Mouse (Mus musculus): ENCODE data around the gene Enpep. TPM values are rescaled to one million over a fixed set of nuclear protein-coding genes. Genes with fewer than 3 reads are reported as not detected.
A peak's percentile ranks its signal among the peaks of the same experiment; 100 is the strongest.

Enpep gene
- polyA plus RNA-seq, 1 experiment from 2014 or later = 15.5 TPM

GRCm38 (mm10) chr3:129221380-129222260, 110.9 kb downstream of the Enpep start:
- H3K9ac ChIP-seq = peak overlapping the region; percentile 64
- H3K4me3 ChIP-seq = peak overlapping the region; percentile 32
- 4% methylated on average over 25 of the region's 27 CpGs for WGBS
- no peaks in the 10 kb centered on the region for H3K9me3 ChIP-seq (replicated peaks)
- peaks cover 12% of the 10 kb centered on the region for H3K4me1 ChIP-seq (replicated peaks)
- ATAC-seq (ENCODE audit: insufficient number of reproducible peaks, low FRiP score) = no peak
- peak overlapping the region; percentile 36; the same call in 1 of the 2 replicates for H3K27ac ChIP-seq (ENCODE audit: poor library complexity, severe bottlenecking)
- peak overlapping the region; percentile 60 for H3K4me2 ChIP-seq
- H3K36me3 ChIP-seq = no peaks in the 10 kb centered on the region
- peaks cover 52% of the 10 kb centered on the region for H3K27me3 ChIP-seq (replicated peaks)

- Histone ChIP-seq H3K4me2 (peak overlapping the region; percentile 60), H3K27ac (ENCODE audit: poor library complexity, severe bottlenecking) (peak overlapping the region; percentile 36; the same call in 1 of the 2 replicates), H3K4me3 (peak overlapping the region; percentile 27), H3K4me1 (replicated peaks) (peaks cover 13% of the 10 kb centered on the region), H3K27me3 (replicated peaks) (peaks cover 48% of the 10 kb centered on the region), H3K36me3 (no peaks in the 10 kb centered on the region), H3K9me3 (replicated peaks) (no peaks in the 10 kb centered on the region), H3K9ac (peak overlapping the region; percentile 64)
- WGBS = 6% methylated on average over 24 of the region's 24 CpGs
- no peak for ATAC-seq (ENCODE audit: insufficient number of reproducible peaks, low FRiP score)
Measured at GRCm38 (mm10) chr3:129220681-129221379, 111.7 kb downstream of the Enpep start.

- peak overlapping the region; percentile 60 for H3K4me2 ChIP-seq
- H3K36me3 ChIP-seq = no peaks in the 10 kb centered on the region
- peak overlapping the region; percentile 27 for H3K4me3 ChIP-seq
- H3K4me1 ChIP-seq (replicated peaks) = peaks cover 17% of the 10 kb centered on the region
- H3K9me3 ChIP-seq (replicated peaks) = no peaks in the 10 kb centered on the region
- 8% methylated on average over 7 of the region's 7 CpGs for WGBS
- H3K27ac ChIP-seq (ENCODE audit: poor library complexity, severe bottlenecking) = peak overlapping the region; percentile 36; the same call in 1 of the 2 replicates
- H3K27me3 ChIP-seq (replicated peaks) = peaks cover 48% of the 10 kb centered on the region
- H3K9ac ChIP-seq = peak overlapping the region; percentile 64; the same call in 1 of the 2 replicates
- ATAC-seq (ENCODE audit: insufficient number of reproducible peaks, low FRiP score) = no peak
Measured at GRCm38 (mm10) chr3:129220086-129220670, 112.3 kb downstream of the Enpep start.

Other genes starting within 250 kb of the Enpep start
- gene Pitx2, start 132.8 kb downstream of the Enpep start, polyA plus RNA-seq (2016; fragmentation: Nextera tagmentation; extraction: Ambion mirVana) = 39.1 and 41.3 TPM in 2 replicates
- 18.5 and 20.2 TPM in 2 replicates for gene Elovl6, start 199.6 kb upstream of the Enpep start, polyA plus RNA-seq (2016; fragmentation: Nextera tagmentation; extraction: Ambion mirVana)